Mouse (Mus musculus) liver, embryonic 14.5 days (tissue): ENCODE measurements at regions not wholly inside any gene's neighbourhood (a gene's known extent, or its start where the extent isn't known, plus 50 kb on each side); places are given as distances from the start of the nearest gene placed in this dataset.

Source experiments
- ATAC-seq: fragments of 200-750 bp; cut with Nextera tagmentation; 2 replicates; pipeline ENCODE4 v1.8.0; 2017; ENCODE audit warnings: moderate number of reproducible peaks, mild to moderate bottlenecking, moderate library complexity; ENCODE audit not compliant: insufficient read depth
- DNase-seq, 3 experiments: peaks; one replicate each; pipeline ENCODE4 v3.0.0-alpha.2; 2012 to 2013; ENCODE audit warnings: low read depth in 3 of 3, low spot score in 3 of 3
- H3K27ac ChIP-seq: fragments of 300-500 bp; sonication (generic); 2 replicates; pipeline ENCODE4 v1.5.1; 2014; ENCODE audit warnings: moderate library complexity, mild to moderate bottlenecking, control low read depth, inconsistent platforms
- H3K27me3 ChIP-seq: fragments of 300-500 bp; sonication (generic); 2 replicates; pipeline ENCODE4 v1.6.1; 2014; ENCODE audit warnings: mild to moderate bottlenecking, low read length, moderate library complexity; ENCODE audit not compliant: control insufficient read depth, insufficient read depth
- H3K36me3 ChIP-seq: fragments of 300-500 bp; sonication (generic); replicated peaks from 2 replicates; pipeline ENCODE4 v1.6.1; 2014; ENCODE audit warnings: low read depth; ENCODE audit not compliant: control insufficient read depth, insufficient read depth
- H3K4me1 ChIP-seq, 2 experiments: fragments of 200-500 bp in 1 of 2; fragments of 300-500 bp in 1 of 2; sonication (generic) in 1 of 2; replicated peaks; 2 replicates each; pipeline ENCODE4 v1.6.1; 2012 to 2014; ENCODE audit warnings: antibody characterized with exemption in 1 of 2, inconsistent platforms in 1 of 2, low read length in 1 of 2; ENCODE audit not compliant: control insufficient read depth in 2 of 2, insufficient read depth in 2 of 2
- H3K4me2 ChIP-seq: fragments of 300-500 bp; sonication (generic); 2 replicates; pipeline ENCODE4 v1.6.1; 2014; ENCODE audit warnings: low read depth, mild to moderate bottlenecking, control low read depth, moderate library complexity
- H3K4me3 ChIP-seq, 2 experiments: fragments of 200-500 bp in 1 of 2; fragments of 300-500 bp in 1 of 2; sonication (generic) in 1 of 2; 2 replicates each; pipeline ENCODE4 v1.5.1; 2012 to 2014; ENCODE audit warnings: low read depth in 2 of 2, low read length in 2 of 2, mild to moderate bottlenecking in 2 of 2, control low read depth in 1 of 2, inconsistent platforms in 1 of 2, moderate library complexity in 1 of 2; ENCODE audit not compliant: insufficient read depth in 1 of 2
- H3K9ac ChIP-seq: fragments of 300-500 bp; sonication (generic); replicated peaks from 2 replicates; pipeline ENCODE4 v1.6.1; 2014; ENCODE audit warnings: mild to moderate bottlenecking, control low read depth, moderate library complexity
- H3K9me3 ChIP-seq: fragments of 300-500 bp; sonication (generic); 2 replicates; pipeline ENCODE4 v1.6.1; 2016; ENCODE audit warnings: low read length, mixed read lengths; ENCODE audit not compliant: control insufficient read depth
- CTCF ChIP-seq: IDR thresholded peaks from 2 replicates; pipeline ENCODE4 v1.5.1; 2016; ENCODE audit warnings: antibody characterized with exemption, low read depth, control low read depth
- EP300 ChIP-seq: IDR thresholded peaks from 2 replicates; pipeline ENCODE4 v1.6.1; 2016; ENCODE audit warnings: antibody characterized with exemption, low read depth
- WGBS: fragments of 180-500 bp; shearing (Covaris S2); extraction: QIAGEN DNeasy Blood & Tissue Kit; methylation state at CpG from one replicate; pipeline ENCODE4 v1.1.7; 2014; ENCODE audit not compliant: insufficient replicate concordance; 5-methylcytosine and 5-hydroxymethylcytosine counted together

GRCm38 (mm10) chr10:99379156-99379555 lies 116.1 kb downstream of the Dusp6 start:
- H3K27me3 ChIP-seq = no peaks in the 10 kb centered on the region
- H3K9me3 ChIP-seq = no peaks in the 10 kb centered on the region
- TF ChIP-seq EP300 = no peak
- no peak overlapping the region for H3K4me3 ChIP-seq
- no peak overlapping the region for H3K9ac ChIP-seq
- no peak for ATAC-seq
- WGBS = 23% methylated on average over 1 of the region's 1 CpGs
- H3K27ac ChIP-seq = no peak overlapping the region
- H3K36me3 ChIP-seq = no peaks in the 10 kb centered on the region
- no peaks in the 10 kb centered on the region for H3K4me1 ChIP-seq
- DNase-seq = no peak
- H3K4me2 ChIP-seq = no peak overlapping the region

- Histone ChIP-seq H3K9ac (no peak overlapping the region), H3K4me3 (no peak overlapping the region), H3K4me1 (no peaks in the 10 kb centered on the region), H3K27me3 (no peaks in the 10 kb centered on the region), H3K9me3 (no peaks in the 10 kb centered on the region), H3K36me3 (no peaks in the 10 kb centered on the region), H3K27ac (no peak overlapping the region), H3K4me2 (no peak overlapping the region)
- ATAC-seq (no peak), DNase-seq (no peak)
- no peak for TF ChIP-seq EP300
- TF ChIP-seq CTCF = no peak
- WGBS = 38% methylated on average over 4 of the region's 4 CpGs
These were observed 117.1 kb downstream of the Dusp6 start for GRCm38 (mm10) chr10:99380170-99380569.

GRCm38 (mm10) chr10:99383028-99383427 lies 120.0 kb downstream of the Dusp6 start:
- WGBS = 17% methylated on average over 4 of the region's 4 CpGs
- no peaks in the 10 kb centered on the region for H3K36me3 ChIP-seq
- no peak overlapping the region for H3K4me3 ChIP-seq
- no peaks in the 10 kb centered on the region for H3K4me1 ChIP-seq
- no peak for TF ChIP-seq CTCF
- no peak for TF ChIP-seq EP300
- H3K9ac ChIP-seq = no peak overlapping the region
- ATAC-seq = no peak
- no peaks in the 10 kb centered on the region for H3K9me3 ChIP-seq
- no peak overlapping the region for H3K27ac ChIP-seq
- H3K4me2 ChIP-seq = no peak overlapping the region
- H3K27me3 ChIP-seq = no peaks in the 10 kb centered on the region
- DNase-seq = no peak

- TF ChIP-seq EP300 = no peak
- TF ChIP-seq CTCF = no peak
- H3K4me2 ChIP-seq = no peak overlapping the region
- H3K4me3 ChIP-seq = no peak overlapping the region
- DNase-seq (no peak), ATAC-seq (no peak)
- H3K36me3 ChIP-seq = no peaks in the 10 kb centered on the region
- no peaks in the 10 kb centered on the region for H3K4me1 ChIP-seq
- no peaks in the 10 kb centered on the region for H3K27me3 ChIP-seq
- 66% methylated on average over 6 of the region's 6 CpGs for WGBS
- H3K27ac ChIP-seq = no peak overlapping the region
- no peaks in the 10 kb centered on the region for H3K9me3 ChIP-seq
- no peak overlapping the region for H3K9ac ChIP-seq
These were observed 121.3 kb downstream of the Dusp6 start for GRCm38 (mm10) chr10:99384366-99384765.

- Histone ChIP-seq H3K27me3 (no peaks in the 10 kb centered on the region), H3K4me1 (no peaks in the 10 kb centered on the region), H3K4me3 (no peak overlapping the region), H3K4me2 (no peak overlapping the region), H3K36me3 (no peaks in the 10 kb centered on the region), H3K9ac (no peak overlapping the region), H3K27ac (no peak overlapping the region), H3K9me3 (no peaks in the 10 kb centered on the region)
- WGBS = 39% methylated on average over 4 of the region's 4 CpGs
- ATAC-seq (no peak), DNase-seq (no peak)
- TF ChIP-seq CTCF (no peak), EP300 (no peak)
These were observed 121.8 kb downstream of the Dusp6 start for GRCm38 (mm10) chr10:99384851-99385250.
